Mouse (Mus musculus) kidney, postnatal 14 days (tissue): ENCODE data around the gene Anapc15.
"Not testable (repeated sequence)": the region's sequence is repeated elsewhere in the genome, so short reads cannot be mapped to it uniquely, and the experiment has no call there.

Experiments
- DNase-seq: peaks from one replicate; pipeline ENCODE4 v3.0.0; 2022; ENCODE audit warnings: mixed read lengths

The Anapc15 gene

DNA sequence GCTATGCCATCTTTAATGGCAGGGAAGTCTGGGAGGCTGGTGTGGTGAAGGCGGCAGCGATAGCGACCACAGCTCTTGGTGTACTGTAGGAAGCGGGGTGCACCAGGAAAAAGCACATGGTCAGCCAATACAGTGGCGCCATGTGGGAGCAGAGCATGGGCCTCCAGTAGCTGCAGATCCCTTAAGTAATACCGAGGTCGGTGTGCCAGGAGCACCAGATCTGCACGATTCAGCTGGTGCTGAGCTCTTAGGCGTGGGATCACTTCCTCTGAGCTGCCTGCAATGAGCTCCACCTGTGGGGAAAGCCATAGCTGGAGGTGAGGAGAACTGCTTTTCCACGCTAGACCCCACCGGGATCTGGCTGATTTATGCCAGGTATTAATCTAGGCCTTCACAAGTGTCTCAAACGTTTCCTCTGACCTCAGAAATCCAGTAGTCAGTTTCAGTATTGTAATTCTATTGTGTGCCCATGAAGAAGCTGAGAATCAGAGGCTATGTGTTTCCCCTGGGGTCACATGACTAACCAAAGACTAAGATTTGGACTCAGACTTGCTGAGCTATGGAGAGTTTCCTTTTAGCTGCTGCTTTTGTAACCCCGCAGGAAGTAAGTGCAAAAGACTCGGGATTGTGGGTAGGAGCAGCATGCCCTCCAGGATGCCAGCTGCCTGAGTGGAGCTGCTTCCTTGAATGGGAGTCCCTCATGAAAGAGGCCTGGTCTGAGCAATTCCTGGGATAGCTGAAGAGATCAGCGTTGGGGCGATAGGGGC is 37.0 kb downstream of the Anapc15 start:
- DNase-seq: no peak

DNA sequence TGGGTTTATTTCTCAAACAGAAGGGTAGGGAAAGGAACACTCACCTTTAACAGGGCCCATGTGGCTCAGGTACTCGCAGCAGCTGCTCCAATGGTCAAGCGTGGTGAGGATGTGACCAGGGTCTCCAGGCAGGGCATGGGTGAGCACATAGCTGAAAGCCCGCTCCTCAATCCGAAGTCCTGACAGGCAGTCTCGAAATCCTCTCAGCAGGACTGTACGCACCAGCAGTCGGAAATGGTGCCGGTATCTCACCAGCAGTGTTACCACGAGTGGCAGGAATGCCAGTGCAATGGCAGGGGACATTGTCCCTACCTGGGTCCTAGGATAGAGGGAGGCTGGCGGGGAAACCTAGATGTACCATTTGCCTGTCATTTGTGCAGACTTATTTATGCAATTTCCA is 38.5 kb downstream of the Anapc15 start:
- DNase-seq: no peak

DNA sequence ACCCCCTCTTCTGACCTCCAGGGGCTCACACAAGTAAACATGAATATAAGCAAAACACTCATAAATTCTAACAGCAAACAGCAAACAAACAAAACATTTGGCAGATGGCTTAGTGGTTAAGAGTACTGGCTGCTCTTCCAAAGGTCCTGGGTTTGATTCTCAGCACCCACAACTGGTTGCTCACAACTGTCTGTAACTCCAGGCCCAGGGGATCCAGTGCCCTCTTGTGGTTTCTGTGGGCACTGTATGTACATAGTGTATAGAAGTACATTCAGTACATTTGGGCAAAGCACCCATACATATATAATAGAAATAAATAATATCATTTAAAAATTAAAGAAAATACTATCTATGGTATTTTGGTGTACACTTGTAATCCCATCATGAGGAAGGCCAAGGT is 39.3 kb downstream of the Anapc15 start:
- DNase-seq: no peak

DNA sequence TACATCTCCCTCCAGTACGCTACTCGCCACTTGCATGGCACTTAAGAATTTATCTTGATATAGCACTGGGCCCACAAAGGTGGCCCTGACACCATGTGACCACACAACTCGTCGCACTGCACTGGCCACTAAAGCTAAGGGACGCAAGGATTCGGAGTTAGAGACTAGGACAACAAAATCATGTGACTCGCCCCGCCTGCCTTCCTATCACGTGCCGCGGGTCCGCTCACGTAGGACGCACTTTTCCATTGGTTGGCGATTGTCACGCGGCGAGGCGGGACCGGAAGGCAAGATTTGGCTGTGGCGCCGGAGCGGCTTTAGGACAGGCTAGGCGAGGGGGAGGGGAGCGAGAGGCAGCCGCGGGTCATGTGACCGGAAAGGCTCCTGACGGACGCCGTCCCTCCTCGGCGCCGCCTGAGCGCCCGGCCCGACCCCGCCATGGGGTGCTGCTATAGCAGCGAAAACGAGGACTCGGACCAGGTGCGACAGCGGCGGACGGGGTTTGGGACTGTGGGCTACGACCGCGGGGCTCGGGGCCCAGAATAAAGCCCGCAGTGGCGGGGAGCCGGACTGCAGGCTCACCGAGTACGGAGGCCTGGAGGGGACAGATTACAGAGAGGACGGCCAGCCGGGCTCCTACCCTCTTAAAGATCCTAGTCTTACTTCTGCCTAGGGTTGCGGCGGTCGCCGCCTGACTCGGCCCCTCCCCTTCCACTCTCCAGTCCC is 42.2 kb downstream of the Anapc15 start, which contains the start of gene Lamtor1:
Gene Lamtor1 (plus strand): TSS at position 344 of the 726 bp plus-strand sequence.
- DNase-seq: peak; percentile 100

DNA sequence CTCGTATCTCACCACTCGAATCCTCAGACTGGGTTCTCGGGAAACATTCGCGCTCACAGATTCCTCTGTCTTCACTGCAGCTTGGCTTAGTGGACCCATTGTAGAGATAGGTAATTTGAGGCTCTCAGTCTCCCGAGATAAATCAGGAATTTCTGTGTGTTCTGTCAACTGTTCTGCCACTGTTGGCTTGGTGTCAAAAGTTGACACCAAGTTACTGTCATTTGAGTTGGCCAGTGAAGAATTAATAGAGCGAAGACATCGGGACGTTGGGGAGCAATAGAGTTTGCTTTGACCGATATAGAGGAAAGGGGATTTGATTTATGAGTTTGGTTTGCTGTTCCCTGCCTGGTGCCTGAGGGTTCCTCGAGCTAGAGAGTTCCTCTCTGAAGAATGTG is 42.8 kb downstream of the Anapc15 start, which contains the start of gene Tomt:
Gene Tomt (minus strand): TSS at position 73 of the 395 bp plus-strand sequence.
- DNase-seq: no peak

DNA sequence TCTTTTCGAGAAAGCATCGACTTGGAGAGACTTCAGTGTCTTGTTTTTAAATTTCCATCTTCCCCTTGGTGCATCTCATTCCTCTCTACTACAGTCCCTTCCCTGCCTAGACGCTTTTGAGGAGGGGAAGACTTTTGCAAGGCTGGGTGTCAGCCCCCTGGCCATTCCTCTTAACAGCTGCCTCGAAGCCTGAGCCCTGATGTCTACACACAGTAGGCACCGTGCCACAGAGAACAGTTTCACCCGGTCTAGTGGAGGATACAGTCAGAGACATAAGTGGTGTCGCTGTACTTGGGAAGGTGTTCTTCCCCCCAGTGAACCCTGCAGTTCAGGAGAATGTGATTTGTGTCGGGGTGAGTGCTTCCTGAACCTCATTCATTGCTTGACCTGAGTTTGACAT is 43.2 kb downstream of the Anapc15 start:
- no peak for DNase-seq

DNA sequence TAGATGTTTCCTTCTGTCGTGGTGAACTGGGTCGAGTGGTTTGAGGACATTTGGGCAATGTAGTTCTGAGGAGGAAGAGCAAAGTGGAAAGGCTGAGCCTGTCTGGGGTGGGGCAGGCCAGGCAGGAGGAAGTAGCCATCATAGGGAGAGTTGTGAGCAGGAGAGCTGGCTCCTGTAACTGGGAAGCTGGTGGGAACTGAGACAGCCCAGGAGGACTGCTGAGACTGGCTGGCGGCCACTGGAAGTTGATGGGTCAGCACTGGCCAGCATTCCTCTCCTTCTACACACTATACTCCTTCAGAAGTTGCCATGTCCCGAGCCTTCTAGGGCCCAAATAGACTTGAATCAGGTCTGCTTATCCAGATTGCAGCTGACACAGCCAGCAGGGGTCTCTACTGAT is 44.9 kb downstream of the Anapc15 start:
- DNase-seq: peak; percentile 36

DNA sequence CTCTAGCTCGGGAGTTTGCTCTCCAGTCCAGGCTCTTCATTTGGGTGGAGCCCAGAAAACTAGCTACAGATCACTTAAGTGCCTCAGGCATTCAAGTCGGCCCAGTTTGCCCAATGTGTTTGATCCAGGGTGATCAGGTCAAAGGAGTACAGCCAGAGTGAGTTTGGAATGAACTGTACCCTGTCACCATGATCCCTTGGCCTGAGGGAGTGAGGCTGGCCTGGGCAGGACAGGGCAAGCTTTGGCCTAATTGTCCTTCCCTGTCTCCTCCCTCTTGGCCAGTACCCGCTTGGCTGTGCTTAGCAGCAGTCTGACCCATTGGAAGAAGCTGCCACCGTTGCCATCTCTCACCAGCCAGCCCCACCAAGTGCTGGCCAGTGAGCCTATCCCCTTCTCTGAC is 46.6 kb downstream of the Anapc15 start:
- no peak for DNase-seq

DNA sequence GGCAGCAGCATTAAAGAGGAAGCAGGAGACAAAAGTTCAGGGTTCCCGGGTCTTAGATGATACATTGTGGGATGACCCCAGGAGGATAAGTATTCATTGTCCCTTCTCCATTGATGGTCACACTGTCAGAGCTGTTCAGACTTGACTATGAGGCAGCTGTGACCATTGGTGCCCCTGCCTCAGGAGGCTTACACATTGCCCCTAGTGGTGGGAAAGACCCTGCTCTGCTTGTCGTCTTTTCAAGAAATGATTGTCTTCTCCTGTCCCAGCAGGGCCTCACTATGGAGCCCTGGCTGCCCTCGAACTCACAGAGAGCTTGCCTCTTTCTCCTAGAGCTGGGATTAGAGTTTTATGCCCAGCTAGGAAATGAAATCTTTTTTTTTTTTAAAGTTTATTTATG is 48.5 kb downstream of the Anapc15 start:
- DNase-seq: no peak

DNA sequence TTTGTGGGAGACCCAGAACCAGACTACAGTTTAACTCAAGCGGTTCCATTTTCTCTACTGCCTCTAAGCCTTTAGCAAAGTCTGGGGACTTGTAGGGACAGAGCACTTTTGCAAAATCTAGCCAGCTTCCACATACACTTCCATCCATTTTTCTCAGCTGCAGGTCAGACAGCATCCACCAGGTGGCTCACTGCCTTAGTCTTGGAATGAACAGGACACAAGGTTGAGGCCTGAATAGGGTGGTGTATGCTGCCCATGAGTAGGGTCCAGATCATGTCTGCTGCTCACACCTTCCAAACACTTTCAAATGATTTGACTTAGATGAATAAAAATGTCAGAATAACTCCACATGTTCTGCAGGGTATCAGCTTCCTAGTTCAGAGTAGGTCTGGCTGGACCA is 54.6 kb downstream of the Anapc15 start:
- peak; percentile 72 for DNase-seq

DNA sequence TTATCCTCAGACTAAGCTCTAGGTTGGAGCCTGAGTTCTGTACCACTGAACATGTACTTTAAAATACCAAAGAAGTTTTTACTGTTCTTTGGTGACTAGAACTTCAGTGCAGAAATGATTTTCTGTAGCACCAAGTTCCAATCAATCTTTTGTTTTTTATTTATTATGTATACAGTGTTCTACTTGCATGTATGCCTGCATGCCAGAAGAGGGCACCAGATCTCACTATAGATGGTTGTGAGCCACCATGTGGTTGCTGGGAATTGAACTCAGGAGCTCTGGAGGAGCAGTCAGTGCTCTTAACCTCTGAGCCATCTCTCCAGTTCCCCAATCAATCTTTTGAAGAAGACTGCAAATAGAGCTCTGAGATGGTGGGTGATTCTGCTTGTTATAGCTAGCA is 62.4 kb downstream of the Anapc15 start:
- not testable (repeated sequence) for DNase-seq

DNA sequence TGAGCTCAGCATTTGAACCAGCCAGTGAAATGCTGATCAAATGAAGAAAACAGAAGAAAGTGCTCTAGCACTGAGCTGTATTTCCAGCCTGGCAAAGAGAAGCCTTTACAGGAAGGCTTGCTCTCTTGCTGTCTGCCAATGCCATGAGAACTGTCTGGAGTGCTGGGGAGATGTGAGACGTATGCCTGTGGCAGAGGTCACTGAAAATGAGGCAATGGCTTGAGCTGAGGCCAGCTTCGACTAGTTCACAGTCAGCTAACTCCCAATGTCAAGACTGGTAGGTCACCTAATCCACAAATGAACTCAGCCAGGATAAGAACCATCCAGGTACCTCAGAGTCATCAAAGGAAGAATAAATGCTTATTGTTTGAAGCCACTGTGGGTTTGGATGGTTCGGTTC is 64.6 kb downstream of the Anapc15 start:
- DNase-seq: no peak

DNA sequence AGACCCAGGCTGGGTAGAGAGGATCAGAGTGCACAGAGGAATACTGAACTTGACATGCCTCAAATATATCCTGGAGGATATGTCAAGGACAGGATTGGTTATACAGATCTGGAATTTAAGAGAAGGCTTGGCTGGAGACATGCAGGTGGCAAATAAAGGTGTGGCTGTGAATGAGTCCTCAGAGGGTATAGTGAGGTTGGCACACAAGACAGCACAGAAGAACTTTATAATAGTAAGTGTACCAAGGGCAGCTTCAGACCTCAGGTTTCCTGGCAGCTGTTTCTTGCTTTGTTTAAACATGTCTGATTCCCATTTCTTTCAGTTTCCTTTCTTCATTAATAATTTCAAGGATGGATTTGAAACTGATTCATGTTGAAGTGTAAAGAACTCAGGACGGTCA is 69.0 kb downstream of the Anapc15 start:
- DNase-seq: no peak

DNA sequence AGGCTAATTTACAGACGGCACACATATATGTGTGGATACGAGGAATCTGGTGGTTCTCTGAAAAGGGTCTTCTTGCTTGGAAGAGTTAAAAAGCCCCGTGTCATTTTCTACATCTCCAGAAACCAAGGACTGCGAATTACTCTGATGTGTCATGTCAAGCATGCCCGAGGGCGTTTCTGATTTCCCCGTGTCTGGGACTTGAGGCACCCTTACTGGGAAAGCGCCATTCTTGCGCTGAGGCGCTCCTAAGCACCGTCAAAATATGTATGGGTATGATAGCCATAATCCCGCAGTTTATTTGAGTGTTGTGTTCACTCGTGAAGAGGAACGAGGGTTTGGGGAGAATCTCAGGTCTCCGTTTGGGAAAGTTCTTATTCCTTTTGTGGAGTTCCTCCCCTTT is 69.8 kb downstream of the Anapc15 start:
- DNase-seq: no peak

DNA sequence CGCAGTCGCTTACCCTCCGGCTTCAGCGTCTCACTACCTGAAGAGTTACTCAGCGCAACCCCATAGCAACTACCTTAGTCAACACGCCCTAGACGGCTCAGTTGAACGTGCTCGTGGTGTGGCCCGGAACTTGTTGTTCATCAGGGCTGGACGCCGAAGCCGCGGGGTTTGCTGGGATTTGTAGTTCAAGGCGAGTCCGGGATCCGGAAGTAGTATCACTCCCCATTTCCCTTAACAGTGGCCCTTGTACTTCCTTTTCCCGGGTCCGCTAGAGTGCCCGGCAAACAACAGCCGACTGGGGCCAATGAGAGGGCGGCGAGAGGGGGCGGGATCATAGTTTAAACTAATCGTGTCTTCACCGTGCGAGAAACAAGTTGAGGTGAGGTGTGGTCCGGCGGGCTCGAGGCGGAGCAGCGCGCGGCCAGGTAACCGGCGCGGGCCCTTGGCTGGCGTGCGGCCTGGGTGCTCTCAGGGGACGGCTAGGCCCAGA is 70.3 kb downstream of the Anapc15 start, which contains the start of the genes Lrrc51 and Numa1:
Gene Lrrc51 (minus strand): TSS at position 145 of the 490 bp plus-strand sequence.
Gene Numa1 (plus strand): TSS at position 361 of the 490 bp plus-strand sequence.
- peak; percentile 97 for DNase-seq

DNA sequence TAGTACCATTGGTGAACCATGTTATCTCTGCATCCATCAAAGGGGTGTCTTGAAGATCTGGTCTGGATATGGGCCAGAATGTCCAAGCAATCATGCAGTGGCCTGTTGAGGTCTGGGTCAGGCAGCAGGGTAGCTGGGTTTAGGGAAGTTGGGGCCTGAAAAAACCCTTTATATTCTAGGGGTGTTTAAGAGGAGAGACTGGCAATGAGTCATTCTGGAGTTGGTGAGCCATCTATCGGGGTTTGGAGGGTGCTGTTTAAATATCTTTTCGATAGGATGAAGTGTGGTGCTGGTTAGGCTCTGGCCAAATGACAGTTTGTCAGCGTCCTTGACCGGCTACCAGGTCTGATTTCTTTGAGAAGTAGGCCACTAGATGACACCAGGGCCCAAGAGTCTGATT is 72.4 kb downstream of the Anapc15 start:
- no peak for DNase-seq

DNA sequence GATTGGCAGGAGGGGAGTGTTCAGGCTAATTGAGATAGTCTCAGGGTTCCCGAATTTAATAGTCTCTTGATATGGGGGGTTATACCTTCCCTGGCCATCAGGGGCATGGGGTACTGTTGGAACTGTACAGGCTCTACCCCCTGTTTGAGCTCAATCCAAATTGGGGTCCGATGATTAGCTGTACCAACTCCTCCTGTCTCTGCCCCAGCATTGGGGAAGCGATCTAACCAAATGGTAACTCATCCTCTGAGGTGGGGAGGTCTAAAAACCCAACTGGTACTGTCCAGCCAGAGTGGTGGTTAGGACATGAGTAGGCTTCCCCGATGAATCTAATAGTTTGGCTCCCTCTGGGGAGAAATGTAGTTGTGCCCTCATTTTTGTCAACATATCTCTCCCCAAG is 73.5 kb downstream of the Anapc15 start:
- DNase-seq: no peak

DNA sequence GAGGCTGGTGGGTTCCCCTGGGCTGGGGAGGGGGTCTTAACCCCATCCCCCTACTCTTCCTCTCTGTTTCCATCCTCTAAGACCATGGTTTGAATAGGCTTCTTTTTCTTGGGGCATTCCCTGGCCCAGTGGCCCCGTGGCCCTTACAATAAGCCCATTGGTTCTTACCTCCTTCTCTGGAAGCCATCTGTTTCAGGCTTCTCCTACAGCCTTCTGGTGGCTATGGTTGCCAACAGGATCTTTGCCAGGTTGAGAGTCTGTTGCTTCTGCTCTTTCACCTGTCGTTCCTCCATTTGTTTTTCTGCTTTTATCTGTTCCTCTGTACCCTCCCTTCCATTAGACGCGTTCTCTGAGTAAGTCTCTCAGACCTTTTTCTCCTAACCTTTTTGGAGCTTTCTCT is 74.1 kb downstream of the Anapc15 start:
- no peak for DNase-seq

DNA sequence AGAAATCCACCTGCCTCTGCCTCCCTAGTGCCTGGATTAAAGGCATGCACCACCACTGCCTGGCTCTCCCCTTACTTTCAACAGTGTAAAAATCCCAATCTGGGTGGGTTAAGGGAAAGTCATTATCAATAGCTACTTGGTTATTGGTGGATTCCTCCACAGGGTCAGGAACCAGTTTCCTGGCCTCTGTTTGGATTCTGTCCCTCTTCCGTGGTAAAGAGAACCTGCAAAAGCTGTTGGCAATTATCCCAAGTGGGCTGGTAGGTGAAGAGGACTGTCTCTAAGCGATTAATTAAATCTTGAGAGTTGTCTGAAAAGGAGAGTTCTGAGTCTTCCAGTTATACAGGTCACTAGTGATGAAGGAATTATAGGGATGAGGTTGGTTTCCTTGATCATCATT is 74.8 kb downstream of the Anapc15 start:
- DNase-seq: no peak

DNA sequence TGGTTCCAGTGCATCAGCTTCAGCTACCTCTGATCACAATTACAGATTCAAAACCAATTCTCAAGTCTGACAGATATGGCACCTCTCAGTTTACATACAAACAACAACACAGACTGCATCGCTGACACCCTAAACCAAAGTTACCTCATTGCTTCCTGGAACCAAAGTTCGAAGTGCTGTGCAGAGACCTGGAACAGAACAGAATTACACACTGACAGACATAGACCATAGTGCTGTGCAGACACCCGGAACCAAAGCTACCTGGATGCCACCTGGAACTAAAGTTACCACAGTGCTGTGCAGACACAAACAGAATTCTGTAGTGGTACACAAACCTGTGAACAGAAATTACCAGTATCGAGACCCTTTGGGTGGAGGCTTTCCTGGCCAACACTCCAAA is 76.2 kb downstream of the Anapc15 start:
- DNase-seq: peak; percentile 52

DNA sequence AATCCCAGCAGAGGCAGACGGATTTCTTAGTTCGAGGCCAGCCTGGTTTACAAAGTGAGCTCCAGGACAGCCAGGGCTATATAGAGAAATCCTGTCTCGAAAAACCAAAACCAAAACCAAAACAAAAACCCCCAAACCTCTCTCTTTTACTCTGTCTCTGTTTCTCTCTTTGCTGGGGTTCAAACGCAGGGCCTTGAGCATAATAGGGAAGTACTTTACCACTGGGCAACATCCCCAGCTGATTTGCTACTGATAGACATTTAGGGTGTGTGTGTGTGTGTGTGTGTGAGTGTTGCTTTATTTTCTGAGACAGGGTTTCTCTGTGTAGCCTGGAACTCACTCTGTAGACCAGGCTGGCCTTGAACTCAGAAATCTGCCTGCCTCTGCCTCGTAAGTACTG is 85.5 kb downstream of the Anapc15 start:
- not testable (repeated sequence) for DNase-seq
